Mouse (Mus musculus) gastrocnemius, adult 18-20 months (tissue): Measurements from ENCODE around the gene Smyd3. TPM values are rescaled to one million over a fixed set of nuclear protein-coding genes. Genes with fewer than 3 reads are reported as not detected.

ENCODE experiments used
- DNase-seq: peaks from one replicate; pipeline ENCODE4 v3.0.0; 2021; ENCODE audit warnings: low spot score
- total RNA-seq, 2 experiments: library from RNA; stranded (reverse); gene quantifications; 2 replicates each; pipeline ENCODE4 v1.2.3; 2021

Gene Smyd3
- total RNA-seq, 2 experiments from 2014 or later = 5.1 to 5.2 TPM

- DNase-seq = no peak
Observed at GRCm38 (mm10) chr1:178981641-178982040, 536.2 kb downstream of the Smyd3 start.

- DNase-seq = no peak
Observed at GRCm38 (mm10) chr1:178980185-178980584, 537.7 kb downstream of the Smyd3 start.

- no peak for DNase-seq
Observed at GRCm38 (mm10) chr1:178978617-178979245, 539.1 kb downstream of the Smyd3 start.

GRCm38 (mm10) chr1:178972055-178972454, 545.8 kb downstream of the Smyd3 start:
- DNase-seq = no peak

GRCm38 (mm10) chr1:178961661-178962060, 556.2 kb downstream of the Smyd3 start:
- no peak for DNase-seq

- peak; percentile 47 for DNase-seq
Observed at GRCm38 (mm10) chr1:178960015-178960559, 557.8 kb downstream of the Smyd3 start.

- no peak for DNase-seq
Observed at GRCm38 (mm10) chr1:178958641-178959040, 559.2 kb downstream of the Smyd3 start.

- DNase-seq = no peak
Observed at GRCm38 (mm10) chr1:178952910-178953309, 564.9 kb downstream of the Smyd3 start.

GRCm38 (mm10) chr1:178942251-178942963, 575.4 kb downstream of the Smyd3 start:
- DNase-seq = no peak

GRCm38 (mm10) chr1:178940353-178940752, 577.5 kb downstream of the Smyd3 start:
- no peak for DNase-seq

GRCm38 (mm10) chr1:178936976-178937375, 580.9 kb downstream of the Smyd3 start:
- no peak for DNase-seq

GRCm38 (mm10) chr1:178936457-178936856, 581.4 kb downstream of the Smyd3 start:
- peak; percentile 15 for DNase-seq

- DNase-seq = peak; percentile 33
Observed at GRCm38 (mm10) chr1:178933953-178934637, 583.7 kb downstream of the Smyd3 start.

- DNase-seq = no peak
Observed at GRCm38 (mm10) chr1:178929531-178929930, 588.3 kb downstream of the Smyd3 start.

- no peak for DNase-seq
Observed at GRCm38 (mm10) chr1:178924492-178925183, 593.2 kb downstream of the Smyd3 start.

- DNase-seq = no peak
Observed at GRCm38 (mm10) chr1:178917194-178917902, 600.5 kb downstream of the Smyd3 start.

GRCm38 (mm10) chr1:178915056-178915455, 602.8 kb downstream of the Smyd3 start:
- no peak for DNase-seq

- no peak for DNase-seq
Observed at GRCm38 (mm10) chr1:178912936-178913716, 604.7 kb downstream of the Smyd3 start.

GRCm38 (mm10) chr1:178910951-178911350, 606.9 kb downstream of the Smyd3 start:
- no peak for DNase-seq
